Mouse (Mus musculus): Measurements from ENCODE around the gene Shisa4.
"Not testable (repeated sequence)": the region's sequence is repeated elsewhere in the genome, so short reads cannot be mapped to it uniquely, and the experiment has no call there.

DNA sequence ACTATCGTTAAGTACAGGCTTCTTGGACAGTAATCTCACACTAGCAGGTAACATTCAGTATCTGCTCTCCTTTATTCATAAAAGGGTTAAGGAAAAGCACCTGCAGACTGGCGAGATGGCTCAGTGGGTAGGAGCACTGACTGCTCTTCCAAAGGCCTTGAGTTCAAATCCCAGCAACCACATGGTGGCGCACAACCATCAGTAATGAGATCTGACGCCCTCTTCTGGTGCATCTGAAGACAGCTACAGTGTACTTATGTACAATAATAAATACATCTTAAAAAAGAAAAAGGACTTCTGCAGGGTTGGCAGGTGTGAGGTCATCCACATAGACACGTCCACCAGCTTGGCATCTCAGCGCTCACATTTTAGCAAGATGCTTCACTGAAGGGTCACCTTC lies 6.5 kb upstream of the Shisa4 start:
- TF ChIP-seq EP300 (IDR thresholded peaks at IDR 0.05; ENCODE audit: insufficient read depth, low read depth, low read length): not testable (repeated sequence)
- peak; percentile 61 for TF ChIP-seq CTCF (IDR thresholded peaks at IDR 0.05)
